Mouse (Mus musculus) lung, embryonic 16.5 days (tissue): Measurements from ENCODE around the gene Smok2a. TPM values are rescaled to one million over a fixed set of nuclear protein-coding genes. Genes with fewer than 3 reads are reported as not detected.
"Not testable (repeated sequence)": the region's sequence is repeated elsewhere in the genome, so short reads cannot be mapped to it uniquely, and the experiment has no call there.

Experiments used
- ATAC-seq: fragments of 200-750 bp; cut with Nextera tagmentation; 2 replicates; pipeline ENCODE4 v1.8.0; 2017; ENCODE audit warnings: low read depth, mild to moderate bottlenecking, moderate library complexity
- H3K27ac ChIP-seq: fragments of 300-500 bp; sonication (generic); 2 replicates; pipeline ENCODE4 v1.5.1; 2014; ENCODE audit warnings: mild to moderate bottlenecking, control low read depth, low read length
- H3K27me3 ChIP-seq: fragments of 300-500 bp; sonication (generic); 2 replicates; pipeline ENCODE4 v1.6.1; 2014; ENCODE audit warnings: low read depth, low read length, mixed read lengths; ENCODE audit not compliant: control insufficient read depth, insufficient read depth
- H3K36me3 ChIP-seq: fragments of 300-500 bp; sonication (generic); 2 replicates; pipeline ENCODE4 v1.6.1; 2014; ENCODE audit warnings: low read length; ENCODE audit not compliant: control insufficient read depth, insufficient read depth
- H3K4me1 ChIP-seq: fragments of 300-500 bp; sonication (generic); replicated peaks from 2 replicates; pipeline ENCODE4 v1.6.1; 2014; ENCODE audit warnings: low read length, mixed read lengths; ENCODE audit not compliant: control insufficient read depth, insufficient read depth
- H3K4me2 ChIP-seq: fragments of 300-500 bp; sonication (generic); 2 replicates; pipeline ENCODE4 v1.6.1; 2014; ENCODE audit warnings: low read depth, low read length, control low read depth
- H3K4me3 ChIP-seq: fragments of 300-500 bp; sonication (generic); 2 replicates; pipeline ENCODE4 v1.5.1; 2014; ENCODE audit warnings: mild to moderate bottlenecking, low read length, control low read depth
- H3K9ac ChIP-seq: fragments of 300-500 bp; sonication (generic); 2 replicates; pipeline ENCODE4 v1.6.1; 2014; ENCODE audit warnings: low read length, control low read depth
- H3K9me3 ChIP-seq: fragments of 300-500 bp; sonication (generic); 2 replicates; pipeline ENCODE4 v1.6.1; 2016; ENCODE audit warnings: low read length; ENCODE audit not compliant: control insufficient read depth
- WGBS: fragments of 180-500 bp; shearing (Covaris S2); extraction: QIAGEN DNeasy Blood & Tissue Kit; methylation state at CpG from one replicate; pipeline ENCODE4 v1.1.7; 2014; 5-methylcytosine and 5-hydroxymethylcytosine counted together
- polyA plus RNA-seq: library from polyadenylated mRNA; unstranded; fragments of >200 nt; fragmentation: Nextera tagmentation; extraction: Ambion mirVana; gene quantifications from 2 replicates; pipeline ENCODE4 v1.2.1, GENCODE M21; 2015

The Smok2a gene
- polyA plus RNA-seq, 1 experiment from 2014 or later: not detected

DNA sequence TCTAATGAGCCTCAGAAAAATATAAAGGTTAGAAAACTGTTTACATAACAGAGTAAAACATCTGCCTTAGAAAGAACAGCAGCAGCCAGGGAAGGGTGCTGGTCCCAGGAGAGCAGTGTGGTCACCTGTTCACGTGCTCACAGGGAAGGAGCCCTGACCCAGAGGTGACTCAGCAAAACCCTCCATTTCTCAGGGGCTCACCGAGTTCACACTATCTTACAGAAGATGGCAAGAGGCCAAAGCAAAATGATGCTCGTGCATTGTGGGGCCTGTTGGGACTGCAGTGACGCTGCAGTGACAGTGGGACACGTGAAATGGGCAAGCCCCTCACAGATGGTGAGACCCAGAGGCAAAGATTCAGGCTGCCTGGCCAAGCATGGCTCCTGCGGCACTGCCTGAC is 33.4 kb upstream of the Smok2a start:
- H3K9ac ChIP-seq, H3K4me3 ChIP-seq, H3K27ac ChIP-seq, H3K4me1 ChIP-seq, H3K4me2 ChIP-seq, H3K27me3 ChIP-seq, H3K36me3 ChIP-seq, ATAC-seq: not testable (repeated sequence)
- 59% methylated on average over 6 of the region's 6 CpGs for WGBS
- peaks cover 11% of the 10 kb centered on the region for H3K9me3 ChIP-seq

DNA sequence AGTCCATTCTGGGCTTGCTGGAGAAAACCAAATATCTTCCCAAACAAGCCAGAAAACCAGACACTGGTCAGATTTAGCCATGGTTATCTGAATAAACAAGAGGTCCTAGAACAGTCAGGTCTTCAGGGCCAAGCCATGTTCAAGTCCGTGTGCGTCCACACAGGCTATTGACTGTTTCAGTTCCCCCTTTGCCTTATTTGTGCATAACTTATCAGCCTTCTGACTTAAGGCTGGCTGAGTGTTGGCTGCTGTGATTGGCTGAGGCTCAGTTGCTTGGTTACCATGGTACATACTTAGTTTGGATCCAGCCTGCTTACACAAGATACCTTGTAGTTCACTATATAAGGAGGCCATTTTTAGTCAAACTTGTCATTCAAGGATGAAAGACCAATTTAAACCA is 32.1 kb upstream of the Smok2a start:
- not testable (repeated sequence) for H3K27me3 ChIP-seq

DNA sequence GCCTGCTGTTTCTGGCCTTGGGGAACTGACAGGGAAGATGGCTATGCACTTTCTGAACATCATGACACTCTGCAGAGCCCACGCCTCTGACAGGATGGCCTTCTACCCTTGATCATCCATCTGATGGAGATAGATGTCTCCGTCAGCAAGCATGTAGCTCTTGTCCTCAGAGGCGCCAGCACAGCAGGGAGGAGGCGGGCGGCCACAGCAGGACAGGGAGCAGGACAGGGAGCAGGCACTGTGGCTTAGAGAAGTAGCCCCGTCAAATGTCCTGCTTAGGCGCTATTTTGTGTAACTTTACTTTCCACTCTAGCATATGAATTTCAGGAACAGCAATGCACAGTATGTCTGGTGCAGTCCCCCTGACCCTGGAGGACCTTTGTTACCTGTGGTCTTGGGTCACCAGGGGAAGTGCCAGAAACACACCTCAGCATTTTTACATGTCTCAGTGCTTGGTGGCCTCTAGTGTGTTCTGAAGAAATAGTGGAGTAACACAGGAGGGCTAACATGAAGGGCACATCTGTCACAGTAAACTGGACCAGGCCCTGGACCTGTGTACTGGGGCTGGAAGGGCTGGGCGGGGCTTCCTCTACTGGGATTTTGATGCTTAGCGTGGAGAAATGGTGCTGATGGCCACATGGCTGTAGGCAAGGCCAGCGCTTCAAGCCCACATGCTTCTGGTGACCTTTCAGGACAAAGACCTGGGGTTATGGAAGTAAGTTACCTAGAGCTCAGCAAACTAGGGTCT is 30.0 kb upstream of the Smok2a start:
- H3K9me3 ChIP-seq: peaks cover 19% of the 10 kb centered on the region
- H3K4me1 ChIP-seq, H3K4me2 ChIP-seq, H3K9ac ChIP-seq, H3K36me3 ChIP-seq, H3K4me3 ChIP-seq, H3K27ac ChIP-seq, H3K27me3 ChIP-seq: not testable (repeated sequence)
- ATAC-seq: 0 out of 2 replicates have a peak, but pooled peaks have one; percentile 21
- WGBS: 78% methylated on average over 10 of the region's 10 CpGs

More for the DNA sequence above, 32.1 kb upstream of the Smok2a start:
- peaks cover 11% of the 10 kb centered on the region for H3K9me3 ChIP-seq
- not testable (repeated sequence) for H3K4me1 ChIP-seq, H3K9ac ChIP-seq, H3K36me3 ChIP-seq, H3K27ac ChIP-seq, ATAC-seq, H3K4me2 ChIP-seq, H3K4me3 ChIP-seq
- WGBS: 78% methylated on average over 2 of the region's 2 CpGs

DNA sequence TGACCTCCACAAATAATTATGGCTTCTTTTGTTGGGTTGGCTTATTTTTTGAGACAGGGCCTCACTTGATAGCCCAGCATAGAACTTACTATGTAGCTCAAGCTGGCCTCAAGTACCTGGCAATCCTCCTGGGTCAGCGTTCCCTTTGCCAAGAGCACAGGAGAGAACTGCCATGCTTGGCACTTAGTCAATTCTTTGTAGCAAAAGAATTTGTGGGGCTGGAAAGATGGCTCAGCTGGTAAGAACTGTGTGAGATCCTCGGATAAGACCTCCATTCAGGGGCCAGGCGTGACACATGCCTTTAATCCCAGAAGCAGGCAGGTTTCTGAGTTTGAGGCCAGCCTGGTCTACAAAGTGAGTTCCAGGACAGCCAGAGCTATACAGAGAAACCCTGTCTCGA is 24.5 kb upstream of the Smok2a start:
- 60% methylated on average over 4 of the region's 4 CpGs for WGBS

DNA sequence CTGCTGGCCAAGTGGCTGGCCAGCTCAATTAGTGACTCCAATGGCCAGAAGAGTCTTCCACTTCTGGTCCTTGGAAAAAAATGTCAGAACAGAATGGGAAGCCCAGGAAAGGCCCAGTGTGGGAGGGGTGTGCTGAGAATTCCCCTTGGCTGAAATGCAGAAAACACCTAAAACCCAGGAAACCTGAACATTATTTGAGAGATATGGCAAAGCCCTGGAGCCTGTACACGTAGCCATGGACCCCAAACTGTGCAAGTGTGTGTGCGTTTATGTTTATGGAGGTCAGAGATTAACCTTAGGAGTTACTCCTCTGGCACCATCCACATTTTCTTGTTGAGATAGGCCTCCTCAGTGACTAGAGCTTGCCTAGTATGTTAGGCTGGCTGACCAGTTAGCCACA is 22.2 kb upstream of the Smok2a start:
- H3K9ac ChIP-seq, H3K4me2 ChIP-seq, H3K27me3 ChIP-seq, H3K4me3 ChIP-seq, H3K27ac ChIP-seq, H3K4me1 ChIP-seq, ATAC-seq, H3K36me3 ChIP-seq: not testable (repeated sequence)
- WGBS: 86% methylated on average over 2 of the region's 2 CpGs
- H3K9me3 ChIP-seq: peaks cover 28% of the 10 kb centered on the region

More for the DNA sequence above, 24.5 kb upstream of the Smok2a start:
- H3K4me2 ChIP-seq, H3K9ac ChIP-seq, ATAC-seq, H3K4me3 ChIP-seq, H3K4me1 ChIP-seq, H3K27me3 ChIP-seq, H3K27ac ChIP-seq, H3K36me3 ChIP-seq: not testable (repeated sequence)
- peaks cover 31% of the 10 kb centered on the region for H3K9me3 ChIP-seq

DNA sequence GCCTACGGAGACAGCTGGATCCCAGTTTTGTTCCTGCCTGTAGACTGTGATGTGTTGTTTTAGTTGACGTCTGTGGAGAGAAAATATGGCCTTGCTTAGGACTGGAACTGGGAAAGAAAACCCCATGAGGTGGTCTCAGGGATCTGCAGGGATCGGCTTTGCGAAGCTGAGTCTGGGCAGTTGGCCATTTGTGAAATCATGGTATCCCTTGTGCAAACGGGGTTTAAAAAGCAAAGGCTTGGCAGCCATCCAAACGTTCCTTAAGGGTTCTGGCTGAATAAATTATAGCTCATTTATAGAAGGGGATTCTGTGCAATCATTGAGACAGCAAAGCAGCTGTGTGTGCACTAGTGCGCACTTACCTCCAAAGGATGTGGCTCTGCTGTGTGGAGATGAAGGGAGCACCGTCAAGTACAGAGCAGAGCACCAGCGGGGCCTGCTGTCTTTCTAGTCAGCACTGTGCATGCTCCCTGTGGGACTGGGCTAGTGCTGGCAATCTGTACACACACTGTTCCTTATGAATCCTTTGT is 21.0 kb upstream of the Smok2a start:
- ATAC-seq: peak; percentile 64
- Histone ChIP-seq H3K9me3 (peaks cover 28% of the 10 kb centered on the region), H3K27ac (0 out of 2 replicates have a peak overlapping the region, but pooled peaks have one; percentile 46)
- WGBS: 62% methylated on average over 8 of the region's 9 CpGs
- H3K9ac ChIP-seq, H3K4me1 ChIP-seq, H3K36me3 ChIP-seq, H3K27me3 ChIP-seq, H3K4me3 ChIP-seq, H3K4me2 ChIP-seq: not testable (repeated sequence)

DNA sequence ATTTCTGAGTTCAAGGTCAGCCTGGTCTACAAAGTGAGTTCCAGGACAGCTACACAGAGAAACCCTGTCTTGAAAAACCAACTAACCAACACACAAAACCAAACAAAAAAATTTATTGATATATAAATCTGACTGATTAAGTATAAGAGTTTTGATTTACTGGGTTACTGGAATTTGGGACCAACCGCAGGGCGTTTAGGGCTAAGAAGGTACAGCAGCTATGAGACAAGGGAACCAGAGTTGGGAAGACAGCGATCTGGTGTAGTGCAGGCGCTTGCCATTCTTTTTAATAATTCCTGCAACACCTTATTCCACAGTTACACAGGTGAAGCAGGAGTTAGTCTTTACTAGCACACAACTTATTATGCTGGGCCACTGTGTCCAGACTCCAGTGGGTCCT is 19.4 kb upstream of the Smok2a start:
- WGBS: 82% methylated on average over 4 of the region's 4 CpGs
- H3K27ac ChIP-seq, H3K9ac ChIP-seq, H3K4me3 ChIP-seq, H3K4me2 ChIP-seq, H3K36me3 ChIP-seq, H3K4me1 ChIP-seq, H3K27me3 ChIP-seq, ATAC-seq: not testable (repeated sequence)
- H3K9me3 ChIP-seq: peaks cover 23% of the 10 kb centered on the region

DNA sequence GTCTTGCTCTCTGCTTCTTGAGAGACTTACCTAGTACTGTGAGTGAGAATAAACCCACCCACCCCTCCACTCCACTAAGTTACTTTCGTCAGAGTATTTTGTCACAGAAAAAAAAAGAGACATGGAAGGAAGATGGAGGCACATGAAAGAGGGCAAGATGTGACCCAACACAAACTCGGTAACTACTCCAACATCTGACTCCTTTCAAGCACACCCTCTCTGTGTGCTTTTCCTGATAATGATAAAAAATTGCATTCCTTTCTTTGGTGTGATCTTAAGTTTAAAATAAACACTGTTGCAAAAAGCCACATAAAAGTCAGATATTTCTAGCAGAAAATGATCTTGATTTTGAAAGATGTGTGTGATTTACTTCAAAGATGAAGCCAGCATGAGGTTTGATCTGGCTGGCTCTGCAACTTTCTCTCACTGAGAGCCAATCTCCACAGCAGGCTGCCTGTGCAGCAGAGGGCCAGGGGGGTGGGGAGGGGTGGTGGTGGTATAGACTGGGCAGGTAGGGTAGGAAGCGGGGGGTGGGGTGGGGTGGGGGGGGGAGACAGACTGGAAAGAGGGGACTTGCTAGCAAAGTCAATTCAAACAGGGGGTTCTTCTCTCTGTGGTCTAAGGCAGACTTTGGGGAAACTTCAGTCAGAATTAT is 18.4 kb upstream of the Smok2a start:
- H3K4me1 ChIP-seq, H3K4me3 ChIP-seq, H3K4me2 ChIP-seq, H3K27ac ChIP-seq, H3K27me3 ChIP-seq, H3K36me3 ChIP-seq, H3K9ac ChIP-seq: not testable (repeated sequence)
- ATAC-seq: peak; percentile 70
- H3K9me3 ChIP-seq: peaks cover 32% of the 10 kb centered on the region
- WGBS: 67% methylated on average over 2 of the region's 3 CpGs

DNA sequence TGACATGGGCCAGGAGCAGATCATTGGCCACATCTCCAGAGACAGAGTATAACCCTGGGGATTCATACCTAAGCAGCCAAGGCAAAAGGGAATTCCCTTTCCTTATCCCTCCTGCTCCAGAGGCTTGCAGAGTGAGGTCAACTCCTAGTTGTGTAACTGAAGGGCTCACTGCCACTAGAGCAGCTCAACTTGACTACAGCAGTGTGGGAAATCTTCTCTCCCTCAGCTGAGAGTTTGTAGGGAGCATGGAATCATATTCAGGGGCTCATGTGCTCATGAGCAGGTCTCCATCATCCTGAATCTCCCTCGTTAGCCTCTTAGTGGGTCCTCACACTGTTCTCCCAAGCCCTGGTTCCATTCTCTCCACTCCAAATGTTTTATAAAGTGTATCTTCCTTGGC is 15.7 kb upstream of the Smok2a start:
- H3K9me3 ChIP-seq: peaks cover 32% of the 10 kb centered on the region
- H3K36me3 ChIP-seq, ATAC-seq, H3K27ac ChIP-seq, H3K27me3 ChIP-seq, H3K4me1 ChIP-seq, H3K9ac ChIP-seq, H3K4me3 ChIP-seq, H3K4me2 ChIP-seq: not testable (repeated sequence)
- WGBS: 87% methylated on average over 1 of the region's 1 CpGs
